Mouse (Mus musculus) liver, postnatal 0 days (tissue): ENCODE measurements at regions not wholly inside any gene's neighbourhood (a gene's known extent, or its start where the extent isn't known, plus 50 kb on each side); places are given as distances from the start of the nearest gene placed in this dataset.

ENCODE experiments used
- CTCF ChIP-seq: sonication (generic); IDR thresholded peaks from 2 replicates; pipeline ENCODE4 v1.5.1; 2016; ENCODE audit warnings: antibody characterized with exemption, low read depth
- EP300 ChIP-seq: IDR thresholded peaks from 2 replicates; pipeline ENCODE4 v1.6.1; 2016; ENCODE audit warnings: antibody characterized with exemption, low read depth, mild to moderate bottlenecking

DNA sequence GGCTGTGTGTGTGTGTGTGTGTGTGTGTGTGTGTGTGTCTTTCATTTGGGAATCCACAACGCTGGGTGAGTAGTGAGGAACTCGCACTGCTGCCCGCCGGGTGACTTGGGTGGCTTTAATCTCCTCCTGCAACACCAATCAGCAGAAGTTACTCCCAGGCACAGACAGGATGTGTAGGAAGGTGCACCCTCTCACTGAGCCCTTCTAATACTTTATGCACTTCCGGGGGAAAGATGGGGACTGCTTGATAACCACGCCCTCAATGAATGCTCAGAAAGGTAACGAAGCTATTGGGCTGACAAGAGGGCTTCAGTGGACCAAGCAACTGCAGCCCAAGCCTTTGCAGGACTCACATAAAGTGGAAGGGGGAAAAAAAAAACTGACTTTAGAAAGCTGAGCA is 139.6 kb upstream of the Mdm1 start:
- TF ChIP-seq CTCF = no peak
- TF ChIP-seq EP300 = no peak
